Mouse (Mus musculus): ENCODE results near the gene Wfikkn1. TPM values are rescaled to one million over a fixed set of nuclear protein-coding genes. Genes with fewer than 3 reads are reported as not detected.

The Wfikkn1 gene
- polyA plus RNA-seq, 1 experiment from 2014 or later: 2.6 TPM

DNA sequence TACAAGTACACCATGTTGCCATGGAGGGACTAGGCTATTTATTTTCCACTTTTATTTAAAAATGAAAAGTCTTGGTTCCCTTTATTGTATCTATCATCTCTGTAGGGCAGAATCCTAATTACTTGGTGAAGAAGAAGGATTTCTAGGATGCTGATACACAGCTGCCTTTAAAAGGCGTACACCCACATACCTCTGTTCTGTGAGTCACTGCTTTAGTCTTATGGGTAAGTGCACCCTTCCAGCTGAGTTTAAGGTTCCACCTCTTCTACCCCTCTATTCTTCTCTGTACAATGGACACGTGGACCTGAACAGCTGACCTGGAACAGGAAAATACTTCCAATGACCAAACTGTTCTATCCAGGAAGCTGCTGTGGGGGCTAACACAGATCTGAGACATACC lies 27.0 kb upstream of the Wfikkn1 start:
- no peaks in the 10 kb centered on the region for H3K27me3 ChIP-seq (ENCODE audit: low read depth, poor library complexity, severe bottlenecking)
- WGBS: 90% methylated on average over 2 of the region's 2 CpGs

DNA sequence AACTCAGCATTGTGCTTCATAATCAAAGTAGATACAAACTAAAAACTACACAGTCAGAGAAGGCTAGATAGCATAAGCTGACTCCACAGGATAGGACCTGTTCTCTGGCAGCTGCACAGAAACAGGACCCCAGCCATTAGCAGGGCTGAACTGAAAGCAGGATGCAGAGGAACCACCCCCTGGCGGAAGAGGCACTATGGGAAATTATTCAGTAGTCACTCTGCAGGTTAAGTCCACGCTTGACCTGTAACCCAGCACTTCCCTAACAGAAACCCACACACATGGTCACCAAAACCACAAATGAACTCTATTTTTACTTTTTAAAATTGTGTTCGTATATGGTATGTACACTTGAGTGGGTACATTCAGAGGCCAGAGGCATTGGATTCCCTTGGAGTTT lies 22.4 kb upstream of the Wfikkn1 start:
- H3K9me3 ChIP-seq (replicated peaks): no peaks in the 10 kb centered on the region
- peaks cover 30% of the 10 kb centered on the region for H3K36me3 ChIP-seq
- DNase-seq (ENCODE audit: low spot score): no peak
- H3K4me1 ChIP-seq: no peaks in the 10 kb centered on the region
- no peak overlapping the region for H3K4me3 ChIP-seq
- H3K27ac ChIP-seq: no peak overlapping the region
- 85% methylated on average over 3 of the region's 3 CpGs for WGBS
- H3K27me3 ChIP-seq (ENCODE audit: low read depth, poor library complexity, severe bottlenecking): no peaks in the 10 kb centered on the region

More for the DNA sequence above, 27.0 kb upstream of the Wfikkn1 start:
- Histone ChIP-seq H3K4me1 (no peaks in the 10 kb centered on the region), H3K36me3 (peaks cover 29% of the 10 kb centered on the region), H3K4me3 (no peak overlapping the region), H3K9me3 (replicated peaks) (no peaks in the 10 kb centered on the region), H3K27ac (no peak overlapping the region)
- DNase-seq (ENCODE audit: low spot score): no peak

DNA sequence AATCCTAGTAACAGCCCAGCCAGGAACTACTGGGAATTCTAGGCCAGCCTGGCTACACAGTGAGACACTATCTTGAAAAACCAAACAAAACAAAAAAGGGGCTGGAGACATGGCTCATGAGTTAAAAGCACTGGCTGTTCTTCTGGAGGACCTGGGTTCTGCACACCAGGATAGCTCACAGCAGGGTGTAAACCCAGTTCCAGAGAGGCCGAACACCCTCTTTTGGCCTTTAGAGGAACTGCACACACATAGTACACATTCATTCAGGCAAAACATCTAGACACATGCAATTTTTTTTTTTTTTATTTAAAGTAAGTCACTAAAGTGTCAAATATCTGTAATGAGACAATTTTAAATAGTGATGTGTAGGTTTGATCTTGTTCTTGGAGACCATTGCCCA lies 19.5 kb upstream of the Wfikkn1 start:
- Histone ChIP-seq H3K36me3 (peaks cover 19% of the 10 kb centered on the region), H3K27ac (no peak overlapping the region), H3K27me3 (ENCODE audit: low read depth, poor library complexity, severe bottlenecking) (no peaks in the 10 kb centered on the region), H3K9me3 (replicated peaks) (no peaks in the 10 kb centered on the region), H3K4me1 (peaks cover 10% of the 10 kb centered on the region), H3K4me3 (no peak overlapping the region)
- DNase-seq (ENCODE audit: low spot score): no peak
- WGBS: 94% methylated on average over 1 of the region's 1 CpGs

DNA sequence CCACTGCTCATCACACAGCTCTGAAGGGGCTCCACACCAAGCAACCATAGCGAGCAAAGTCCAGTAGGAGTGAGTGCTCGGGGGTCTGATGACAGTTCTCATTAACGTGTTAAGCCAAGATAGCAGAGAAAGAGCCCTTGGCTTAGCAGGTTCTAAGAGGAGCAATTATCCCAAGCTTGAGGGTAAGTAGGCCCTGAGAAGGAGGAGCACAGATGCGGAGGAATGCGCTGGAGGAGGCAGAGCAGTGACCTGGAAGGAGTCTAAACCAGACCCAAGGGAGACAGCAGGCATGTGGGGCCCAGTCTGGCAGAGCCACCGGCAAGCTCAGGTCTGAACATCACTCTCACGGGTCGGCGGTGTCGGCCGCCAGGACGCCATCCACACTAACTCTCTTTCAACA lies 15.2 kb upstream of the Wfikkn1 start:
- Histone ChIP-seq H3K9me3 (replicated peaks) (no peaks in the 10 kb centered on the region), H3K36me3 (peaks cover 14% of the 10 kb centered on the region), H3K4me1 (peaks cover 15% of the 10 kb centered on the region), H3K27me3 (ENCODE audit: low read depth, poor library complexity, severe bottlenecking) (no peaks in the 10 kb centered on the region), H3K27ac (no peak overlapping the region), H3K4me3 (no peak overlapping the region)
- 66% methylated on average over 12 of the region's 12 CpGs for WGBS
- no peak for DNase-seq (ENCODE audit: low spot score)

DNA sequence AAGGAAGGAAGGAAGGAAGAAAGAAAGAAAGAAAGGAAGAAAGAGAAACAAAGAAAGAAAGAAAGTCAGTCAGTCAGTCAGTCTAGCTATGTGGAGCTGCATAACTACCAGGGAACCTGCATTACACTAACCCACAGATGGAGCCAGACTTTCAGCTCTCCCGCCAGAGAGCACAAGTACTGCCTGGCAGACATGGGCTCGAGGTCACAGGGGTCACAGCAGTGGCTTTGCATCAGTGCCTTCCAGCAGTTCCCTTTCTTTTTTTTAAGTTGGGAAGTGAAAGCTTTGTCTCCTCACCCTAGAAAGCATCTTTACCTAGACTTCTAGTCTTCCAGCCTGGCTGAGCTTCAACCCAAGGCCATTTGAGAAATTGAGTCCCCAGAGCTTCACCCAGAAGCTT lies 14.8 kb upstream of the Wfikkn1 start:
- no peaks in the 10 kb centered on the region for H3K9me3 ChIP-seq (replicated peaks)
- WGBS: 33% methylated on average over 2 of the region's 2 CpGs
- H3K4me3 ChIP-seq: no peak overlapping the region
- no peak for DNase-seq (ENCODE audit: low spot score)
- peaks cover 15% of the 10 kb centered on the region for H3K4me1 ChIP-seq
- H3K36me3 ChIP-seq: peaks cover 12% of the 10 kb centered on the region
- H3K27ac ChIP-seq: no peak overlapping the region
- no peaks in the 10 kb centered on the region for H3K27me3 ChIP-seq (ENCODE audit: low read depth, poor library complexity, severe bottlenecking)

DNA sequence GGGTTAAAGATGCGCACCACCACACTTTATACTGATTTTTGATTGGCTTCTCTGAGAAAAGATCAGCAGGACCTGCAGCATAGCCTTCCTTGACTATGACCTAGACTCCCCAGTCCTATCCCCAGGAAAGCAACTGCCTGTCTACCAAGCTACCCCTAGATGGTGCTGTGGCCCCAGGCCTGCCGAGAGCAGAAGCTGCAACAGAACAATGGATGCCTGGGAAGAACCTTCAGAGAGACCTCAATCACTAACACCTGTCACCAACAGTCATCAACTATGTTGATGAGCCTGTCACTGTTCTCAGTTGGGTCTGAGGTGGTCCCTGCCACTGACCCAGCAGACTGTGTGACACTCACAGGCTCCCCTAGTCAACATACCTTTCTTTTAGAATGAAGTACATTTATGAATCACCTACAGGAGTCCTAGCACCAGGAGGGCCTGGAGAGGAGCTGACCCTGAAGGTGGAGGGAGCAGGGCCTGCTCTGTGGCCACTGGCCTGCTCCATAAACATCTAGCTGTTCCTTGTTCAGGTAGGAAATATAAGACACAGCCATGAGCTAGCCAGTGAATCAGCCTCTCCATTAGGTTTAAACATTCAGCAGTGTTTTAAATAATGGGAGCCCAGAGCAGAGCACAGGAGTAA lies 13.4 kb upstream of the Wfikkn1 start:
- H3K27me3 ChIP-seq (ENCODE audit: low read depth, poor library complexity, severe bottlenecking): no peaks in the 10 kb centered on the region
- no peak overlapping the region for H3K4me3 ChIP-seq
- H3K27ac ChIP-seq: peak overlapping the region; percentile 67; the same call in 1 of the 2 replicates
- peak; percentile 68 for DNase-seq (ENCODE audit: low spot score)
- H3K36me3 ChIP-seq: peaks cover 15% of the 10 kb centered on the region
- H3K9me3 ChIP-seq (replicated peaks): no peaks in the 10 kb centered on the region
- 42% methylated on average over 2 of the region's 2 CpGs for whole genome bisulfite sequencing
- H3K4me1 ChIP-seq: peaks cover 15% of the 10 kb centered on the region

DNA sequence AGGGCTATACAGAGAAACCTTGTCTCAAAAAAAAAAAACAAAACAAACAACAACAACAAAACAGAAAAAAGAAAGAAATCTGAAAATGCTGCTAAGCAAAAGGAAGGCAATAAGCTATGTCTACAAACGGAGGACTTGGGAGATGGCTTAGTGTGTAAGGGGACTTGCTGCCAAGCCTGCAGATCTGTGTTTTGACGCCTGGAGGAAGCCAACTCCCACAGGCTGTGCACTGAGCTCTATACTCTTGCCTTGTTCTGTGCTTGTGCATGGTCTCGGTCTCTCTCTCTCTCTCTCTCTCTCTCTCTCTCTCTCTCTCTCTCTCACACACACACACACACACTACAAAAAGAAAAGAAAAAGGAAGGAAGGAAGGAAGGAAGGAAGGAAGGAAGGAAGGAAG lies 8.2 kb upstream of the Wfikkn1 start:
- Histone ChIP-seq H3K27ac (no peak overlapping the region), H3K27me3 (ENCODE audit: low read depth, poor library complexity, severe bottlenecking) (no peaks in the 10 kb centered on the region), H3K4me1 (peaks cover 7% of the 10 kb centered on the region; the same call in 1 of the 2 replicates), H3K36me3 (peaks cover 58% of the 10 kb centered on the region), H3K4me3 (no peak overlapping the region), H3K9me3 (replicated peaks) (no peaks in the 10 kb centered on the region)
- DNase-seq (ENCODE audit: low spot score): no peak
- 91% methylated on average over 3 of the region's 3 CpGs for WGBS

DNA sequence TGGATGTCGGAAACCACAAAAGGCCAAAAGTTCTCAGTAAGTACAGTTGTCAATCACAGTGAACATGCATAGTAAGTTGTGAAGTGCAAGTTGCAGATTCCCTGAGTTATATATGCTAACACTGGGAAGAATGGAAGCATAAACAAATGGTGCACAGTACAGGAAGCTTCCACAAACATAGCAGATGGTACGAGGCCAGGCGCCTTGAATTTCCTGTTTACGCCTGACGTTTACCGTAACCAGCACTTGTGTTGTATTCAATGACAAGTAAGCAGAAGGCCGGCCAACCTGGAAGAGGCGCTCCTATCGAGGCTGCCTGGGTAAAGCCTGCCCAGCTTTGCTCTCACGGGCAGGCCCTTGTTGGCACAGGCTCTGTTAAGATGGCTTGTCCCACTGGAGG lies 6.8 kb upstream of the Wfikkn1 start:
- 92% methylated on average over 10 of the region's 10 CpGs for WGBS
- Histone ChIP-seq H3K9me3 (replicated peaks) (no peaks in the 10 kb centered on the region), H3K27me3 (ENCODE audit: low read depth, poor library complexity, severe bottlenecking) (no peaks in the 10 kb centered on the region), H3K4me1 (peaks cover 17% of the 10 kb centered on the region), H3K36me3 (peaks cover 72% of the 10 kb centered on the region), H3K4me3 (no peak overlapping the region), H3K27ac (no peak overlapping the region)
- DNase-seq (ENCODE audit: low spot score): no peak

DNA sequence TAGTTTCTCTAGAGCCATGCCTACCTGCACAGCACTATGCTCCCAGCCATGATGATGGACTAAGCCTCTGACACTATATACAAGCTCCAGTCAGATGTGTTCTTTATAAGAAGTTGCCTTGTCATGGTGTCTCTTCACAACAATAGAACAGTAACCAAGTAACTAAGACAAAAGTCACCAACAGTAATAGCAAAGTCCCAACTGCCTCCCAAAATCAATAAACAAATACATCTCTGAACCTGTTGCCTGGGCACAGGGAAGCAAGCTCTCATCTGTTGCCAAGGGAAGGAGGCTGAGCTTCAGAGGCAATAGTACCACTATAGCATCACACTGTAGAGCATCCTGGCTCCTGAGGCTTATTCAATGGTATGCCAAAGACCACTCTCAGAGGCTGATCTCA lies 6.1 kb upstream of the Wfikkn1 start:
- Histone ChIP-seq H3K36me3 (peaks cover 77% of the 10 kb centered on the region), H3K4me1 (peaks cover 24% of the 10 kb centered on the region), H3K27ac (no peak overlapping the region), H3K27me3 (ENCODE audit: low read depth, poor library complexity, severe bottlenecking) (no peaks in the 10 kb centered on the region), H3K9me3 (replicated peaks) (no peaks in the 10 kb centered on the region), H3K4me3 (no peak overlapping the region)
- DNase-seq (ENCODE audit: low spot score): no peak

DNA sequence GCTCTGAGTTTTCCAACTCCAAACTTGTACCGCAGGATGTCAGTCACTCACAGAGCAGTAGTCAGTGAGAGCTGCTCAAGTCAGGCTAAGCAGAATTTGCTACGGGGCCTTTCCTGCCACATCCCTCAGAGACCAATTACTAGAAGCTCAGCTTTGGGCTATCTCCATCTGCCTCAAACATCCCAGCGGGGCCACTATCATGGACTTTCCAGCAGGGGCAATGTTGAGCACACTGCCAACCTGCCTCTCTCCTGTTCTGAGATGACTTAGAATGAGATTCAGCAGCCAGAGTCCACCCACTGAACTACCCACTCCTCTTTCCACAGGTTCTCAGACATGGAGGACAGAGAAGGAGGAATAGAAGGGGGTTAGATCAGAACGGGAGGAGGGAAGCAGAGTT lies 5.0 kb upstream of the Wfikkn1 start:
- DNase-seq (ENCODE audit: low spot score): no peak
- no peaks in the 10 kb centered on the region for H3K9me3 ChIP-seq (replicated peaks)
- no peaks in the 10 kb centered on the region for H3K27me3 ChIP-seq (ENCODE audit: low read depth, poor library complexity, severe bottlenecking)
- H3K36me3 ChIP-seq: peaks cover 76% of the 10 kb centered on the region
- H3K4me1 ChIP-seq: peaks cover 35% of the 10 kb centered on the region
- H3K27ac ChIP-seq: no peak overlapping the region
- WGBS: 60% methylated on average over 4 of the region's 4 CpGs
- no peak overlapping the region for H3K4me3 ChIP-seq

DNA sequence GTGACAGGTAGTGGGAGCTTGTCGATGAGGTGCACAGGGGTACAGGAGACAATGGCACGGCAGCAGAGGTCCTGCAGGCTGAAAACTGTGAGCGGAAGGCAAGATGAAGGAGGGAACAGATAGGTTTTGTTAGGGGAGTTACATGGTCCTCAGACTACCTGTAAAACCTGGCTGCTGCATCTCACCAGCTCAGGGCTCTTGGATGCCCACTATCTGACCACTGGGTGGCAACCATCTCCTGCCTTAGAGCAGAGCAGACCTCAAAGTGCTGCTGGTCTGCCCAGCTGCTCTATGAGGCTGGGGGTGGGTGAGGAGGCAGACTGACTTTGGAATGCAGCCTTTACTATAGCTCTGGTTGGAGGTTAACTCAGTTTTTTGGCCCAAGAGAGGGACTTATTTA lies 3.2 kb upstream of the Wfikkn1 start:
- Histone ChIP-seq H3K27ac (no peak overlapping the region), H3K4me1 (peaks cover 53% of the 10 kb centered on the region), H3K27me3 (ENCODE audit: low read depth, poor library complexity, severe bottlenecking) (no peaks in the 10 kb centered on the region), H3K4me3 (no peak overlapping the region), H3K9me3 (replicated peaks) (no peaks in the 10 kb centered on the region), H3K36me3 (peaks cover 71% of the 10 kb centered on the region)
- no peak for DNase-seq (ENCODE audit: low spot score)
- WGBS: 86% methylated on average over 3 of the region's 3 CpGs

DNA sequence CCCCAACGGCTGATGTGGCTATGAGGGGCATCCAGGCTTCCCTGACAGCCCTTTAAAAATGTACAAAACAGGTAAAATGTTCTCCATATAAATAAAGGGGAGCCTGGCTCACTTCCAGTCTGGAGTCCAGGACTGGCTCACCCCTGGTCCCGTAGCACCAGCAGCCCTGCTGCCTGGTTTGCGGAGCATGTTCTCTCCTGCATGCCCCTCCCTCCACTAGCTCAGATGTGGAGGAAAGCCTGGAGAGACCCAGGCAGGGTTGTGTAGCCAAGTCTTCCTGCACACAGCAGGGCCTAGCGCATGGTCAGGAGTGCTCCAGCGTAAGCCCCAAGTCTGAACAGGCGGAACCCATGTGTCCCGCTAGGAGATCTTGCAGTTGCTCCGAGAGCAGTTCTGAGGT lies 2.6 kb upstream of the Wfikkn1 start:
- WGBS: 90% methylated on average over 8 of the region's 8 CpGs

DNA sequence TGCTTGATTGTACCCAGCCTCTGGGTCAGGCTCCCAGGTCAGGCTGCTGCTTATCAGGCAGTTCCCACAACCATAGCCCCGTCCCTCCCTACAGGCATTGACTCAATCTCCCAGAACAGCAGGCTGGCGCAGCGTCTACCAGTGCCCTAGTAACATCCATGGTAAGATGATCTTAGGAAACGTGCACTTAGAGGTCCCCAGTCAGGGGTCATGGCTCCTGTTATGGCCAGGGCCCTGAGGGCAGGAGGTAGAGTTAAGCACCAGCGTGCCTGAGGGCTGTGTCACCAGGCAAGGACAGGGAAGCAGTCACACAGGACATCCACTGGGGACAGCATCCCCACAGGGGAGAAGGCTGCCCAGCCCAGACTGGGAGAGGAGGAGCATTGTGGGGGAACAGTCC lies 1.6 kb upstream of the Wfikkn1 start:
- Histone ChIP-seq H3K9me3 (replicated peaks) (no peaks in the 10 kb centered on the region), H3K27ac (peak overlapping the region; percentile 79), H3K4me3 (no peak overlapping the region), H3K4me1 (peaks cover 64% of the 10 kb centered on the region), H3K27me3 (ENCODE audit: low read depth, poor library complexity, severe bottlenecking) (no peaks in the 10 kb centered on the region), H3K36me3 (peaks cover 71% of the 10 kb centered on the region)
- 16% methylated on average over 5 of the region's 5 CpGs for WGBS
- DNase-seq (ENCODE audit: low spot score): peak; percentile 54

More for the DNA sequence above, 2.6 kb upstream of the Wfikkn1 start:
- Histone ChIP-seq H3K4me1 (peaks cover 58% of the 10 kb centered on the region), H3K27ac (peak overlapping the region; percentile 79), H3K36me3 (peaks cover 71% of the 10 kb centered on the region), H3K9me3 (replicated peaks) (no peaks in the 10 kb centered on the region), H3K4me3 (no peak overlapping the region), H3K27me3 (ENCODE audit: low read depth, poor library complexity, severe bottlenecking) (no peaks in the 10 kb centered on the region)
- DNase-seq (ENCODE audit: low spot score): no peak

DNA sequence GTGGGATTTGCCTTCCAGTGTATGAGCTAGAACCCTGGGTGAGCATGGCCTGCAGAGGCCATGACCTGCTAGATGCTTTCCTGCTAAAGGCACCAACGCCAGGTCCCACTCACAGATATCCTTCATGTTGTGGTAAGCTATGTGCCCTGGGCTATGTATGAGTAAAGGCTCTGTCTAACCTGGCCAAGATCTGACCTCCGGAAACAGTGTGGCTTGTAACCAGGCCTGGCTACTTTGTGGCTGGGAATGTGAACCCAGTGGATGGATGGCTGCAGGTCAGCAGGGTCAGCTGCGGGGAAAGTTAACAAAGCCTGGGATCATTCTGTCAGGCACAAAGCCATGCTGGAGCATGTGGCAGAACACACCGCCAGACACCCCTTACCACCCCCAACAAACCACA lies 1.0 kb upstream of the Wfikkn1 start:
- Histone ChIP-seq H3K27ac (peak overlapping the region; percentile 79), H3K27me3 (ENCODE audit: low read depth, poor library complexity, severe bottlenecking) (no peaks in the 10 kb centered on the region), H3K9me3 (replicated peaks) (no peaks in the 10 kb centered on the region), H3K4me3 (peak overlapping the region; percentile 20; the same call in 1 of the 2 replicates), H3K36me3 (peaks cover 71% of the 10 kb centered on the region), H3K4me1 (peaks cover 69% of the 10 kb centered on the region)
- 10% methylated on average over 4 of the region's 4 CpGs for WGBS
- no peak for DNase-seq (ENCODE audit: low spot score)

All from limb, embryonic 10.5 days (tissue).